Mouse (Mus musculus) lung, postnatal 14 days (tissue): ENCODE measurements around the gene Mip.
"Not testable (repeated sequence)": the region's sequence is repeated elsewhere in the genome, so short reads cannot be mapped to it uniquely, and the experiment has no call there.

Source experiments
- DNase-seq: peaks from one replicate; pipeline ENCODE4 v3.0.0; 2021

Gene Mip

GRCm38 (mm10) chr10:128225538-128225937 lies at the start of gene Mip:
Gene Mip (plus strand): TSS chr10:128225838.
- no peak for DNase-seq

- peak; percentile 66 for DNase-seq
Measured at GRCm38 (mm10) chr10:128175996-128176755, 49.5 kb upstream of the Mip start.

DNA sequence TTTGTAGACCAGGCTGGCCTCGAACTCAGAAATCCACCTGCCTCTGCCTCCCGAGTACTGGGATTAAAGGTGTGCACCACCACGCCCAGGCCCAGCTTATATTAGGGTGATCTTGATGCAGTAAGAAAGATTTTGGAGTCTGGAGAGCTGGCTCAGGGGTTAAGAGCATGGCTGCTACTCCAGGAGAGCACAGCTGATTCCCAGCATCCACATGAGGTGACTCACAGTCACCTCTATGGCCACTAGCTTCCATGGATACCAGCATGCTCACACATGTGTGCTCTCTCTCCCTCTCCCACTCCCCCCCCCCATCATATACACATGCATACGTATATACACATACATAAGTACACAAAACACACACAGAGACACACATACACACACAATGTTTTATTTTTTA lies 48.3 kb upstream of the Mip start:
- no peak for DNase-seq

DNA sequence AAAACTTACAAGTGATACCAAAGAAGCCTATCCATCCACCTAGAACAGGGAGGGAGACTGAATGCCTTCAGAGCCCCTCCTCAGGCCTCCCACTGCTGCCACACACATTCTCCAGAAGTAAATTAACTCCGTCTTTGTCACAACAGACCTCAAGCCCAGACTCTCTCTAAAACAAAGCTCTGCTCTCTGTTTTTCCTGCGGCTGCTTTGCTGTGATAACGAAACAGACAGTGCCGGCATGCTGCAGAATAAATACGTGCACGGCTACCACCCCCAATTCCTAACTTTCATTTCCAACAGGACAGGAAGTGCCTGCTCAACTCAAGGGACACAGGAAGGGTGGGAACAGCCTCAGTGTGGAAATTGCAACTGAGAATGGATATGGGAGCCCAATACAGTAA lies 45.6 kb upstream of the Mip start, which contains the start of gene Rbms2:
TSS of gene Rbms2 (minus strand) at position 309 of the 400 bp plus-strand sequence.
- DNase-seq: peak; percentile 61

GRCm38 (mm10) chr10:128184296-128184695 lies 41.3 kb upstream of the Mip start:
- DNase-seq: no peak

GRCm38 (mm10) chr10:128185277-128185940 lies 40.2 kb upstream of the Mip start:
- no peak for DNase-seq

DNA sequence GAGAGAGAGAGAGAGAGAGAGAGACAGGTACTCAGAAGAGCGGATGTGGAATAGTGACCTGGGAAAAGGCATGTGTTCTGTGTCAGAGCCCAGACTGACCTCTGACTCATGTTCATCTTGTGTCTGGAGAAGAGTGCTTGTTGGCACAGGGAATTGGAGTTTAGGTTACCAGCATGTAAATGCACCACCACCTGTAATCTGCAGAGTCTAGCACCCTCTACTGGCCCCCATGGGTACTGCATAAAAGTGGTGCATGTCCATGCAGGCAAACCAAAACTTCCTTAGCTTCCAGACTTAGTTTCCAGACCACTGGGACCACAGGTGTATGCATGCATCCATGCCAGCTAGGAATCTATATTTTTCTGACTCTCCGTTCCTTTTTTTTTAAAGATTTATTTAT lies 39.7 kb upstream of the Mip start:
- peak; percentile 91 for DNase-seq

GRCm38 (mm10) chr10:128187181-128187605 lies 38.4 kb upstream of the Mip start:
- DNase-seq: no peak

GRCm38 (mm10) chr10:128188242-128188877 lies 37.3 kb upstream of the Mip start:
- DNase-seq: peak; percentile 90

- DNase-seq: no peak
Measured at GRCm38 (mm10) chr10:128191472-128191871, 34.2 kb upstream of the Mip start.

- not testable (repeated sequence) for DNase-seq
Measured at GRCm38 (mm10) chr10:128192030-128192766, 33.4 kb upstream of the Mip start.

DNA sequence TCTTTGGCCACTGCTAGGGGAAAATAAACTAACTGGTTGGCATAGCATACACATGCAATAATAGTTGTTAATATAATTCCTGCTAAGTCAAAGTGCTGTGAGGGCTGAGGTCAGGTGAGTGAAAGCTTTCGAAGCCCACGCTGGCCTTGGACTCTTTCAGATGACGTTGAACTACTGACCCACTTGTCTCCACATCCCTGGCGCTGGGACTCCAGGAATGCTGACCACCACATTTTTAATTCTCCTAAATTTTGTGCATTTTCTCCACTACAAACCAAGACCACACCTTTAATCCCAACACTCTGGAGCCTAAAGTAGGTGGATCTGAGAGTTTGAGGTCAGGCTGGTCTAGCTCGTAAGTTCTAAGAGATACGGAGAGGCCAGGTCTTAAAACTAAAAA lies 32.5 kb upstream of the Mip start:
- no peak for DNase-seq

- DNase-seq: peak; percentile 97
Measured at GRCm38 (mm10) chr10:128194024-128194550, 31.6 kb upstream of the Mip start, which contains the start of gene Gls2. Gene Gls2 (plus strand): TSS chr10:128194457.

- no peak for DNase-seq
Measured at GRCm38 (mm10) chr10:128194551-128195461, 30.8 kb upstream of the Mip start.

DNA sequence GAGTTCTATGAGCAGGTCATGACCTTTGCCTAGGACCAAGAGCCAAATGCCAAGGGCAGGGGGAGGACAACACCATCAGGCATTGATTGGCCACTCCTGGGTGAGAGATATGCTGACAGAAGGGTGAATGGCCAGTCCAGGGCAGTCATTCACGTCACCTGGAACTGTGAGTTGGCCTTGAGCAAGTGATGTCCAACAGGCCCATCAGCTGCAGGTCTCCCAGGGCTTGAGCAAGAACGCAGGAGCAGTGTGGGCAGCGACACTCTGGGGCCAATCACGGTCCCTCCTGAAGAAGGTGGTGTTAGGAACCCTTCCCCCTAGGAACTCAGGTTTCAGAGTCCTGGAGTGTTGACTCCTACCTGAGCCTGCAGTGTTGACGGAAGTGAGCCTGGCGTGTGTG lies 23.8 kb upstream of the Mip start:
- no peak for DNase-seq

GRCm38 (mm10) chr10:128204941-128205340 lies 20.7 kb upstream of the Mip start:
- no peak for DNase-seq

- DNase-seq: no peak
Measured at GRCm38 (mm10) chr10:128208326-128208725, 17.3 kb upstream of the Mip start.

DNA sequence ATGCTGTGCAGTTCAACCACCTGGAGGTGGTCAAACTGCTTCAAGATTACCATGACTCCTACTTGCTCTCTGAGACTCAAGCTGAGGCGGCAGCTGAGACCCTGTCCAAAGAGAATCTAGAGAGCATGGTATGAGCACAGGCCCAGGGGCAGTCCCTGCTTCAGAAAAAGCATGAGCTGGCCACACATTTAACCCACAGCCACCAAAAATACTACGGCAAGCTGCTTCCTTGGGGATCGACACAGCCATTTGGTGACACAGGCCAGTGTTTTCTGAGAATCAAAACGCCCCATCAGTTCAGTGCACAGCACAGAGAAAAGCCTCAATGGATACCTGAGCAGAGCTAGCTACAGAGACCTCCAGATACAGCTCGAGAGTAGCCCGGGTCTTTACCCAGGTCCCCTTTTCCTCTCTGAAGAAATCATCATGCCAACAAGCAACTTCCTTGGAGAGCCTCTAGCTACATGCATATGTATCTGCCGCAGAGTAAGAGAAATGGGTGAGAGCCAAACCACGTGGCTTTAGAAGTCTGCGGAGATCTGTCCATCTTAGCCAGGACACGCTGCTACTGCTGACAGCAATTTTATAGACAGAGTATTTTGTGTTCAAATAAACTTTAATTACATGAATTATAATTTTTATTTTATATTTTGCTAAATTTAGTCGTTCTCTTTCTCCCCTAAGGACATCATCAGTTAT lies 16.2 kb upstream of the Mip start:
- DNase-seq: no peak

- no peak for DNase-seq
Measured at GRCm38 (mm10) chr10:128210131-128210530, 15.5 kb upstream of the Mip start.

GRCm38 (mm10) chr10:128210954-128211353 lies 14.7 kb upstream of the Mip start:
- DNase-seq: peak; percentile 3
